Mouse (Mus musculus) layer of hippocampus, postnatal 25 days (tissue): ENCODE measurements at regions not wholly inside any gene's neighbourhood (a gene's known extent, or its start where the extent isn't known, plus 50 kb on each side); places are given as distances from the start of the nearest gene placed in this dataset.
"Not testable (repeated sequence)": the region's sequence is repeated elsewhere in the genome, so short reads cannot be mapped to it uniquely, and the experiment has no call there.

Experiments used
- DNase-seq, 2 experiments: peaks; one replicate each; pipeline ENCODE4 v3.0.0; 2022; ENCODE audit warnings: mixed read lengths in 2 of 2, low spot score in 1 of 2; ENCODE audit errors: extremely low spot score in 1 of 2

- DNase-seq = no peak
Observed at GRCm38 (mm10) chr9:5708482-5708881, 363.3 kb downstream of the Casp12 start.

GRCm38 (mm10) chr9:5709480-5709879 lies 364.2 kb downstream of the Casp12 start:
- DNase-seq = no peak

- not testable (repeated sequence) for DNase-seq
Observed at GRCm38 (mm10) chr9:5718585-5718984, 373.4 kb downstream of the Casp12 start.

- no peak for DNase-seq
Observed at GRCm38 (mm10) chr9:5728843-5729242, 383.6 kb downstream of the Casp12 start.

- DNase-seq = no peak
Observed at GRCm38 (mm10) chr9:5752686-5753301, 407.6 kb downstream of the Casp12 start.

- DNase-seq = no peak
Observed at GRCm38 (mm10) chr9:5753785-5754184, 408.6 kb downstream of the Casp12 start.

GRCm38 (mm10) chr9:5761215-5761614 lies 407.2 kb upstream of the Pdgfd start:
- no peak for DNase-seq

GRCm38 (mm10) chr9:5769927-5770326 lies 398.5 kb upstream of the Pdgfd start:
- DNase-seq = no peak

GRCm38 (mm10) chr9:5771158-5771557 lies 397.2 kb upstream of the Pdgfd start:
- no peak for DNase-seq
